Mouse (Mus musculus): ENCODE results near the gene Stk24. TPM values are rescaled to one million over a fixed set of nuclear protein-coding genes. Genes with fewer than 3 reads are reported as not detected.

The Stk24 gene
- polyA plus RNA-seq, 1 experiment from 2014 or later, result 26.1 TPM

GRCm38 (mm10) chr14:121359015-121359414, 20.8 kb downstream of the Stk24 start:
- no peak overlapping the region for H3K4me3 ChIP-seq
- no peak for ATAC-seq
- H3K9me3 ChIP-seq (replicated peaks), result no peaks in the 10 kb centered on the region
- peaks cover 12% of the 10 kb centered on the region for H3K36me3 ChIP-seq (ENCODE audit: poor library complexity, severe bottlenecking)
- H3K9ac ChIP-seq, result no peak overlapping the region
- H3K4me2 ChIP-seq, result no peak overlapping the region
- H3K4me1 ChIP-seq, result peaks cover 17% of the 10 kb centered on the region
- WGBS, result 58% methylated on average over 3 of the region's 3 CpGs
- no peaks in the 10 kb centered on the region for H3K27me3 ChIP-seq
- no peak overlapping the region for H3K27ac ChIP-seq

GRCm38 (mm10) chr14:121358327-121358726, 21.5 kb downstream of the Stk24 start:
- no peak for ATAC-seq
- WGBS, result 93% methylated on average over 1 of the region's 1 CpGs
- no peak overlapping the region for H3K4me3 ChIP-seq

GRCm38 (mm10) chr14:121356336-121356862, 23.4 kb downstream of the Stk24 start:
- Histone ChIP-seq H3K27ac (no peak overlapping the region), H3K4me1 (peaks cover 17% of the 10 kb centered on the region), H3K9ac (no peak overlapping the region), H3K36me3 (ENCODE audit: poor library complexity, severe bottlenecking) (peaks cover under 1% of the 10 kb centered on the region; the same call in 1 of the 2 replicates), H3K9me3 (replicated peaks) (no peaks in the 10 kb centered on the region), H3K4me2 (no peak overlapping the region), H3K4me3 (no peak overlapping the region), H3K27me3 (no peaks in the 10 kb centered on the region)
- 80% methylated on average over 8 of the region's 8 CpGs for WGBS
- ATAC-seq, result no peak

More at GRCm38 (mm10) chr14:121358327-121358726, 21.5 kb downstream of the Stk24 start:
- H3K27me3 ChIP-seq, result no peaks in the 10 kb centered on the region
- H3K27ac ChIP-seq, result no peak overlapping the region
- no peak overlapping the region for H3K4me2 ChIP-seq
- H3K9ac ChIP-seq, result no peak overlapping the region
- H3K36me3 ChIP-seq (ENCODE audit: poor library complexity, severe bottlenecking), result peaks cover 12% of the 10 kb centered on the region
- no peaks in the 10 kb centered on the region for H3K9me3 ChIP-seq (replicated peaks)
- peaks cover 17% of the 10 kb centered on the region for H3K4me1 ChIP-seq

GRCm38 (mm10) chr14:121355732-121356131, 24.1 kb downstream of the Stk24 start:
- ATAC-seq, result no peak
- no peaks in the 10 kb centered on the region for H3K27me3 ChIP-seq
- H3K36me3 ChIP-seq (ENCODE audit: poor library complexity, severe bottlenecking), result no peaks in the 10 kb centered on the region
- no peak overlapping the region for H3K9ac ChIP-seq
- 90% methylated on average over 6 of the region's 6 CpGs for WGBS
- peaks cover 17% of the 10 kb centered on the region for H3K4me1 ChIP-seq
- no peak overlapping the region for H3K4me2 ChIP-seq
- H3K9me3 ChIP-seq (replicated peaks), result no peaks in the 10 kb centered on the region
- H3K4me3 ChIP-seq, result no peak overlapping the region
- H3K27ac ChIP-seq, result no peak overlapping the region

GRCm38 (mm10) chr14:121353648-121354377, 26.0 kb downstream of the Stk24 start:
- ATAC-seq, result no peak
- Histone ChIP-seq H3K4me3 (no peak overlapping the region), H3K9ac (no peak overlapping the region), H3K27me3 (no peaks in the 10 kb centered on the region), H3K36me3 (ENCODE audit: poor library complexity, severe bottlenecking) (no peaks in the 10 kb centered on the region), H3K4me1 (peaks cover 15% of the 10 kb centered on the region), H3K4me2 (no peak overlapping the region), H3K9me3 (replicated peaks) (no peaks in the 10 kb centered on the region), H3K27ac (no peak overlapping the region)
- 88% methylated on average over 10 of the region's 10 CpGs for WGBS

- Histone ChIP-seq H3K36me3 (ENCODE audit: poor library complexity, severe bottlenecking) (no peaks in the 10 kb centered on the region), H3K4me3 (no peak overlapping the region), H3K4me1 (peaks cover 18% of the 10 kb centered on the region), H3K27me3 (no peaks in the 10 kb centered on the region), H3K9me3 (replicated peaks) (no peaks in the 10 kb centered on the region), H3K9ac (no peak overlapping the region), H3K27ac (no peak overlapping the region), H3K4me2 (no peak overlapping the region)
- ATAC-seq, result no peak
- 89% methylated on average over 6 of the region's 6 CpGs for WGBS
These were observed 27.1 kb downstream of the Stk24 start for GRCm38 (mm10) chr14:121352744-121353143.

GRCm38 (mm10) chr14:121351737-121352136, 28.1 kb downstream of the Stk24 start:
- Histone ChIP-seq H3K4me1 (peaks cover 18% of the 10 kb centered on the region), H3K4me2 (no peak overlapping the region)

GRCm38 (mm10) chr14:121350011-121350410, 29.8 kb downstream of the Stk24 start:
- WGBS, result 86% methylated on average over 8 of the region's 8 CpGs
- no peak for ATAC-seq
- no peak overlapping the region for H3K4me3 ChIP-seq

More at GRCm38 (mm10) chr14:121351737-121352136, 28.1 kb downstream of the Stk24 start:
- no peaks in the 10 kb centered on the region for H3K36me3 ChIP-seq (ENCODE audit: poor library complexity, severe bottlenecking)
- H3K4me3 ChIP-seq, result no peak overlapping the region
- ATAC-seq, result no peak
- no peak overlapping the region for H3K9ac ChIP-seq
- H3K27me3 ChIP-seq, result no peaks in the 10 kb centered on the region
- H3K27ac ChIP-seq, result no peak overlapping the region
- H3K9me3 ChIP-seq (replicated peaks), result no peaks in the 10 kb centered on the region
- 85% methylated on average over 4 of the region's 4 CpGs for WGBS

GRCm38 (mm10) chr14:121349291-121349690, 30.5 kb downstream of the Stk24 start:
- no peak for ATAC-seq
- Histone ChIP-seq H3K27me3 (no peaks in the 10 kb centered on the region), H3K36me3 (ENCODE audit: poor library complexity, severe bottlenecking) (no peaks in the 10 kb centered on the region), H3K4me3 (no peak overlapping the region), H3K4me1 (peaks cover 18% of the 10 kb centered on the region), H3K9me3 (replicated peaks) (no peaks in the 10 kb centered on the region), H3K9ac (no peak overlapping the region), H3K4me2 (no peak overlapping the region), H3K27ac (no peak overlapping the region)
- WGBS, result 90% methylated on average over 5 of the region's 5 CpGs

More at GRCm38 (mm10) chr14:121350011-121350410, 29.8 kb downstream of the Stk24 start:
- Histone ChIP-seq H3K9ac (no peak overlapping the region), H3K4me1 (peaks cover 17% of the 10 kb centered on the region), H3K36me3 (ENCODE audit: poor library complexity, severe bottlenecking) (no peaks in the 10 kb centered on the region), H3K27ac (no peak overlapping the region), H3K9me3 (replicated peaks) (no peaks in the 10 kb centered on the region), H3K4me2 (no peak overlapping the region), H3K27me3 (no peaks in the 10 kb centered on the region)

- Histone ChIP-seq H3K4me2 (no peak overlapping the region), H3K36me3 (ENCODE audit: poor library complexity, severe bottlenecking) (no peaks in the 10 kb centered on the region), H3K4me1 (peaks cover 25% of the 10 kb centered on the region), H3K9me3 (replicated peaks) (no peaks in the 10 kb centered on the region), H3K27me3 (no peaks in the 10 kb centered on the region), H3K9ac (no peak overlapping the region), H3K27ac (peak overlapping the region; percentile 36; the same call in 1 of the 2 replicates), H3K4me3 (no peak overlapping the region)
- WGBS, result 59% methylated on average over 8 of the region's 8 CpGs
- ATAC-seq, result peak; percentile 17; the same call in 1 of the 2 replicates
These were observed 31.6 kb downstream of the Stk24 start for GRCm38 (mm10) chr14:121348256-121348655.

- no peak overlapping the region for H3K9ac ChIP-seq
- no peak overlapping the region for H3K4me3 ChIP-seq
- H3K27ac ChIP-seq, result no peak overlapping the region
- peaks cover 25% of the 10 kb centered on the region for H3K4me1 ChIP-seq
- ATAC-seq, result no peak
- H3K27me3 ChIP-seq, result no peaks in the 10 kb centered on the region
- H3K9me3 ChIP-seq (replicated peaks), result no peaks in the 10 kb centered on the region
- H3K4me2 ChIP-seq, result no peak overlapping the region
- no peaks in the 10 kb centered on the region for H3K36me3 ChIP-seq (ENCODE audit: poor library complexity, severe bottlenecking)
- 89% methylated on average over 10 of the region's 10 CpGs for WGBS
These were observed 32.7 kb downstream of the Stk24 start for GRCm38 (mm10) chr14:121347134-121347533.

- Histone ChIP-seq H3K9ac (no peak overlapping the region), H3K36me3 (ENCODE audit: poor library complexity, severe bottlenecking) (no peaks in the 10 kb centered on the region), H3K27me3 (no peaks in the 10 kb centered on the region), H3K9me3 (replicated peaks) (no peaks in the 10 kb centered on the region), H3K27ac (no peak overlapping the region), H3K4me1 (peaks cover 25% of the 10 kb centered on the region), H3K4me2 (no peak overlapping the region), H3K4me3 (no peak overlapping the region)
- 79% methylated on average over 4 of the region's 4 CpGs for WGBS
- ATAC-seq, result no peak
These were observed 33.2 kb downstream of the Stk24 start for GRCm38 (mm10) chr14:121346654-121347053.

Data from forebrain, embryonic 13.5 days (tissue).